Mouse (Mus musculus): ENCODE measurements around the gene Mptx2. TPM values are rescaled to one million over a fixed set of nuclear protein-coding genes. Genes with fewer than 3 reads are reported as not detected.
"Not testable (repeated sequence)": the region's sequence is repeated elsewhere in the genome, so short reads cannot be mapped to it uniquely, and the experiment has no call there.

The Mptx2 gene
- polyA plus RNA-seq, 1 experiment from 2014 or later: not detected

GRCm38 (mm10) chr1:173313535-173314050 is 36.0 kb upstream of the Mptx2 start:
- not testable (repeated sequence) for H3K27me3 ChIP-seq (ENCODE audit: control insufficient read depth, insufficient read depth, low read length)

GRCm38 (mm10) chr1:173302795-173303194 is 25.2 kb upstream of the Mptx2 start:
- not testable (repeated sequence) for H3K4me1 ChIP-seq (ENCODE audit: control insufficient read depth, insufficient read depth, low read length); H3K27ac ChIP-seq (ENCODE audit: low read length); H3K9ac ChIP-seq (ENCODE audit: low read length); H3K4me3 ChIP-seq (replicated peaks; ENCODE audit: low read length); H3K27me3 ChIP-seq (ENCODE audit: control insufficient read depth, insufficient read depth, low read length); H3K4me2 ChIP-seq (ENCODE audit: low read depth, low read length); H3K9me3 ChIP-seq (replicated peaks; ENCODE audit: control insufficient read depth, low read length); H3K36me3 ChIP-seq (ENCODE audit: control insufficient read depth, insufficient read depth, low read length)
- 17% methylated on average over 3 of the region's 3 CpGs for WGBS
- ATAC-seq (ENCODE audit: insufficient read depth, low FRiP score): peak; percentile 50

More at GRCm38 (mm10) chr1:173313535-173314050, 36.0 kb upstream of the Mptx2 start:
- WGBS: 70% methylated on average over 7 of the region's 7 CpGs
- not testable (repeated sequence) for ATAC-seq (ENCODE audit: insufficient read depth, low FRiP score); H3K4me2 ChIP-seq (ENCODE audit: low read depth, low read length); H3K9ac ChIP-seq (ENCODE audit: low read length); H3K9me3 ChIP-seq (replicated peaks; ENCODE audit: control insufficient read depth, low read length); H3K36me3 ChIP-seq (ENCODE audit: control insufficient read depth, insufficient read depth, low read length); H3K27ac ChIP-seq (ENCODE audit: low read length); H3K4me3 ChIP-seq (replicated peaks; ENCODE audit: low read length); H3K4me1 ChIP-seq (ENCODE audit: control insufficient read depth, insufficient read depth, low read length)

- Histone ChIP-seq H3K4me2 (ENCODE audit: low read depth, low read length) (no peak within 1 kb of the TSS), H3K27me3 (ENCODE audit: control insufficient read depth, insufficient read depth, low read length) (no peaks in the 10 kb centered on the region), H3K36me3 (ENCODE audit: control insufficient read depth, insufficient read depth, low read length) (no peaks in the 10 kb centered on the region), H3K4me1 (ENCODE audit: control insufficient read depth, insufficient read depth, low read length) (no peaks in the 10 kb centered on the region), H3K27ac (ENCODE audit: low read length) (no peak within 1 kb of the TSS), H3K4me3 (replicated peaks; ENCODE audit: low read length) (no peak within 1 kb of the TSS), H3K9me3 (replicated peaks; ENCODE audit: control insufficient read depth, low read length) (no peaks in the 10 kb centered on the region), H3K9ac (ENCODE audit: low read length) (no peak within 1 kb of the TSS)
- no peak for ATAC-seq (ENCODE audit: insufficient read depth, low FRiP score)
Measured at GRCm38 (mm10) chr1:173265701-173266100, 11.9 kb downstream of the Mptx2 start, which contains the start of gene Olfr418. Olfr418 (plus strand) TSS chr1:173266001.

- WGBS: 82% methylated on average over 3 of the region's 3 CpGs
Measured at GRCm38 (mm10) chr1:173249888-173250287, 27.7 kb downstream of the Mptx2 start.

GRCm38 (mm10) chr1:173237004-173237403 is 40.6 kb downstream of the Mptx2 start:
- WGBS: 66% methylated on average over 1 of the region's 1 CpGs

More at GRCm38 (mm10) chr1:173249888-173250287, 27.7 kb downstream of the Mptx2 start:
- ATAC-seq (ENCODE audit: insufficient read depth, low FRiP score): no peak
- Histone ChIP-seq H3K27ac (ENCODE audit: low read length) (no peak overlapping the region), H3K9ac (ENCODE audit: low read length) (no peak overlapping the region), H3K4me3 (replicated peaks; ENCODE audit: low read length) (no peak overlapping the region), H3K36me3 (ENCODE audit: control insufficient read depth, insufficient read depth, low read length) (no peaks in the 10 kb centered on the region), H3K4me2 (ENCODE audit: low read depth, low read length) (no peak overlapping the region), H3K27me3 (ENCODE audit: control insufficient read depth, insufficient read depth, low read length) (no peaks in the 10 kb centered on the region), H3K4me1 (ENCODE audit: control insufficient read depth, insufficient read depth, low read length) (no peaks in the 10 kb centered on the region), H3K9me3 (replicated peaks; ENCODE audit: control insufficient read depth, low read length) (no peaks in the 10 kb centered on the region)

GRCm38 (mm10) chr1:173227081-173227480 is 50.5 kb downstream of the Mptx2 start, which contains the start of gene Fcer1a:
Fcer1a (minus strand) TSS chr1:173227214.
- no peak for ATAC-seq (ENCODE audit: insufficient read depth, low FRiP score)
- no peaks in the 10 kb centered on the region for H3K9me3 ChIP-seq (replicated peaks; ENCODE audit: control insufficient read depth, low read length)
- H3K4me2 ChIP-seq (ENCODE audit: low read depth, low read length): no peak within 1 kb of the TSS
- WGBS: 76% methylated on average over 2 of the region's 2 CpGs
- no peaks in the 10 kb centered on the region for H3K36me3 ChIP-seq (ENCODE audit: control insufficient read depth, insufficient read depth, low read length)
- no peak within 1 kb of the TSS for H3K27ac ChIP-seq (ENCODE audit: low read length)
- no peaks in the 10 kb centered on the region for H3K4me1 ChIP-seq (ENCODE audit: control insufficient read depth, insufficient read depth, low read length)
- H3K4me3 ChIP-seq (replicated peaks; ENCODE audit: low read length): no peak within 1 kb of the TSS
- no peaks in the 10 kb centered on the region for H3K27me3 ChIP-seq (ENCODE audit: control insufficient read depth, insufficient read depth, low read length)
- no peak within 1 kb of the TSS for H3K9ac ChIP-seq (ENCODE audit: low read length)

More at GRCm38 (mm10) chr1:173237004-173237403, 40.6 kb downstream of the Mptx2 start:
- not testable (repeated sequence) for ATAC-seq (ENCODE audit: insufficient read depth, low FRiP score); H3K9me3 ChIP-seq (replicated peaks; ENCODE audit: control insufficient read depth, low read length); H3K27ac ChIP-seq (ENCODE audit: low read length); H3K27me3 ChIP-seq (ENCODE audit: control insufficient read depth, insufficient read depth, low read length); H3K9ac ChIP-seq (ENCODE audit: low read length); H3K4me1 ChIP-seq (ENCODE audit: control insufficient read depth, insufficient read depth, low read length); H3K4me2 ChIP-seq (ENCODE audit: low read depth, low read length); H3K36me3 ChIP-seq (ENCODE audit: control insufficient read depth, insufficient read depth, low read length); H3K4me3 ChIP-seq (replicated peaks; ENCODE audit: low read length)

Other genes with a start within 250 kb of the Mptx2 start
- not detected in 2 replicates for gene Olfr1408, start 140.4 kb downstream of the Mptx2 start, polyA plus RNA-seq (2015; fragmentation: Nextera tagmentation; extraction: Ambion mirVana)
- not detected in 2 replicates for gene Olfr1406, start 87.1 kb downstream of the Mptx2 start, polyA plus RNA-seq (2015; fragmentation: Nextera tagmentation; extraction: Ambion mirVana)
- not detected in 2 replicates for gene Olfr218, start 80.0 kb downstream of the Mptx2 start, polyA plus RNA-seq (2015; fragmentation: Nextera tagmentation; extraction: Ambion mirVana)
- gene Olfr1404, start 65.4 kb downstream of the Mptx2 start, polyA plus RNA-seq (2015; fragmentation: Nextera tagmentation; extraction: Ambion mirVana): not detected in 2 replicates
- 0.27 and 0.31 TPM in 2 replicates for gene Fcer1a, start 50.6 kb downstream of the Mptx2 start, polyA plus RNA-seq (2015; fragmentation: Nextera tagmentation; extraction: Ambion mirVana)
- gene Olfr418, start 11.8 kb downstream of the Mptx2 start, polyA plus RNA-seq (2015; fragmentation: Nextera tagmentation; extraction: Ambion mirVana): not detected in 2 replicates
- 3.3 and 4.3 TPM in 2 replicates for gene Ackr1, start 56.0 kb upstream of the Mptx2 start, polyA plus RNA-seq (2015; fragmentation: Nextera tagmentation; extraction: Ambion mirVana)
- gene Aim2, start 73.1 kb upstream of the Mptx2 start, polyA plus RNA-seq (2015; fragmentation: Nextera tagmentation; extraction: Ambion mirVana): 2.6 and 2.9 TPM in 2 replicates
- 3.0 and 3.3 TPM in 2 replicates for gene Cadm3, start 89.9 kb upstream of the Mptx2 start, polyA plus RNA-seq (2015; fragmentation: Nextera tagmentation; extraction: Ambion mirVana)
- gene Ifi206, start 213.3 kb upstream of the Mptx2 start, polyA plus RNA-seq (2015; fragmentation: Nextera tagmentation; extraction: Ambion mirVana): 0.08 and 0.27 TPM in 2 replicates

All from stomach, embryonic 16.5 days (tissue).